Mouse (Mus musculus): Measurements from ENCODE around the gene Mrpl18.
A peak's percentile ranks its signal among the peaks of the same experiment; 100 is the strongest.
"Not testable (repeated sequence)": the region's sequence is repeated elsewhere in the genome, so short reads cannot be mapped to it uniquely, and the experiment has no call there.

Gene Mrpl18

DNA sequence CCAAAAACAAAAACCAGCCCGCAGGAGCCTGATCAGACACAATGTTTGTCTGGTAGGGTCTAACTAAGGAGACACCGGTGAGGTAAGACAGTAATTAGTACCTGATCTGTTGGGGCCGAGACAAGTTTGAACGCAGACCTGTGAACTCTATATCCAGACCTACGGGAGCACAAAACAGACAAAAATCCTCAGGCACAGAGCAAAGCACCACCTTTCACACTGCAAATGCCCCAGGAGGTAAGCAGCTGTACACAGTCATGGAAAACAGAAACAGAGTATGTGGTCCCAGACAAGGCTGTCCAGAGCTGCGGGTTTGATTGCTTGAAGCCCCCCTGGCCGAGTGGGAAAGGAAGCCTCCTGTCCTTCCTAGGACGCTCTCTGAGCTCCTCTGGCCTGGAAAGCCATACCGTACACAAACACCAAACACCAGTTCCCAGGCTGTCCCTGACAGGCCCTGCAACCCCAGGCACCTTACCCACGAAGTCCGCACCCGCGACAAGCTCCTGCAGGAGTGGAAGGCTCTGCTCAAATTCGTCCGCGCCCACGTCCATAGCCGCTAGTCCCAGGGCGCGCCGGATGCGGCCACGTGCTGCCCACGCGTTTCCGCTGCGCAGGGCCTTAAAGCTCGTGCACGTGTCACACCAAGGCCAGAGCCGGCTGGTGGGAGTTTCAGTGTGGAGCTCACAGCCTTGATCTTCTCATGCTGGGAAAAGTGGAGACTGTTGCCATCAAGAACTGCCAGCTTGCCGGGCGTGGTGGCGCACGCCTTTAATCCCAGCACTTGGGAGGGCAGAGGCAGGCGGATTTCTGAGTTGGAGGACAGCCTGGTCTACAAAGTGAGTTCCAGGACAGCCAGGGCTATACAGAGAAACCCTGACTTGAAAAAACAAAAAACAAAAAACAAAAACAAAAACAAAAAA is 6.5 kb downstream of the Mrpl18 start, which contains the start of gene Pnldc1:
Gene Pnldc1, minus strand, starts transcription at position 870 of the 920 bp plus-strand sequence.
- no peak for DNase-seq

DNA sequence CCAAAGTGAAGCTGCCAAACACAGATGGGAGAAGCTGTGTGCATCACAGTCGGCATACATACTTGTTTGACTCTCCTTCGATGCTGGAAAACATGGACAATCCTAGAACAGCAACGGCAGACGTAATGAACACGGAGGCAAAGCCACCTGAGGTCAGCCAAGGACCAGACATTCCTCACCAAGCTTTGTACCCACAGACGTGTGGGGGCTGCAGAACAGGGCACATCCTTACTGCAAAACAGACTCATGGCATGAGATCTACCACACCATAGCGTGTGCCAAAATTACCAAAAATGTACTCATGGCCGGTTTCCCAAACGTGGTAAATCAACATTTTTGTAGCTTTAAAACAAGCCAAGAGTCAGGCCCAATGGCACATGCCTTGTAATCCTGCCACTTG is 9.7 kb downstream of the Mrpl18 start:
- no peak for DNase-seq

DNA sequence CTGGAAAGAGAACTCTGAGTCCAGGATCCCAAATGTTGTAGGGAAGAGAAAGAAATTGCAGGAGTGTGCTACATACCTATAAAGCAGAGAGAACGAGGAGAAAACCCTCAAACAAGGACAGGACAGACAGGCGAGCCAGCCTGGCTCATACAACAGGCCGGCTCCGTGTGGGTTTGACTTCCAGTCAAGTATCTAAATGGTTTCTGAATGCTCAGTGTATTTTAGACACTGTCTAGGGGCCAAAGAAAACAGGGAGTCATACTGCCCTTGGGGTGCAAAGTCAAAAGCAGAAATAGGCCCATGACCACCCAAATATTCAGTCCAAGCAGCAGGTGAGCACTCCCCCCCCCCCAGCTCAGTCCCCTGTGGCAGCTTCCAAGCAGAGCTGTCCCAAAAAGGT is 10.3 kb downstream of the Mrpl18 start:
- DNase-seq = no peak

DNA sequence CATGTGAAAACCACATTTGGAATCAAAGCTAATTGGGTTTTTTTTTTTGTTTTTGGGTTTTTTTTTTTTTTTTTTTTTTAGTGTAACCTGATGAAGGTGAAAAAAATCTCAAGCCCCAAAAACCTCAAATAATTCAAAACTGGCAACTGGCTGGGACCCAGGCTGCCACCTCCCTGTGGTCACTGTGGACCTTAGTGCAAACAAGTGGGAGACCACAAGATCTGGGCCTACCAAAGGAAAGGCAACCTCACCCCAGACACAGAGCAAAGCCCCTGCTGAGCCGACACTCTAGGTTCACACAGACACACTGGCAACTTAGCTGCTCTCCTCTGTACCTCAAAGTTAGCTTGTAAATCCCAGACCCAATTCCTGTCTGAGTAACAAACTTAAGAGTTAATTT is 11.8 kb downstream of the Mrpl18 start:
- DNase-seq = no peak

DNA sequence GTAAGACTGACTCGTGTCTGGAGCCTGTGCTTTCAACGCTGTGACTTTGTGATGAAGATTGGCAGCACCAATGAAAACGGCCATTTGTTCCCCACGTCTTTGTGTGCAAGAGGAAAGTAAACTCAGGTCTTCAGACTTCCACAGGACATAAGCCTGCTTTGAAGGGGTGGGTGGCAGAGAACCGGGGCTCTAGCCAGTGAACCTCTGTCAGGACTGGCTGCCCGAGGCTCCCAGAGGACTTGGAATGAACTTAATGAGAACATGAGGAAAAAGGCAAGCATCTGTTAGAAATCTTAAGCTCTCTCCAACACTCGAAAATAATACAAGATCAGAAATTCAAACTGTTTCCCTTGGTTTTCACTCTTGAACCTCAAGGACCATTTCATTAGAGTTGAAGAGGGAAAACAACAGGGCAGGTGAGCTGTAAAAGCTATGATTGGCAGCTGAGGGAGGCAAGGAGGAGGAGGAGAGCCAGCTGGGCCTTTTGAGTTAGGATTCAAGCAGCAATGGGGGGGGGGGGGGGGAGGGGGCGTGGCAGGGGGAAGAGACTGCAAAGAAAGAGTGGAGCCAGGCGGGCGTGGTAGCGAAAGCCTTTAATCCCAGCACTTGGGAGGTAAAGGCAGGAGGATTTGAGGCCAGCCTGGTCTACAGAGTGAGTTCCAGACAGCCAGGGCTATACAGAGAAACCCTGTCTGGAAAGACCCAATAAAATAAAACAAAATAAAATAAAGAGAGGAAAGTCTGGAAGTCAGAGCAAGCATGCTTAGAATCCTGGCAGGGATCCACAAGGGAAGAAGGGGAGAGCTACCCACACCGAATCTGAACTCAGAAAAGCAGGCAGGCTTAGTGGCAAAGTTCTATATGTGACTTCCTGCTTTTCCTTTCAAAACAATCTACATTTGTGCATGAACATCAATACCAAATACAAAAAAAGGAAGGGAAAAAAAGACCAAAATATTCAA is 12.5 kb downstream of the Mrpl18 start:
- no peak for DNase-seq

DNA sequence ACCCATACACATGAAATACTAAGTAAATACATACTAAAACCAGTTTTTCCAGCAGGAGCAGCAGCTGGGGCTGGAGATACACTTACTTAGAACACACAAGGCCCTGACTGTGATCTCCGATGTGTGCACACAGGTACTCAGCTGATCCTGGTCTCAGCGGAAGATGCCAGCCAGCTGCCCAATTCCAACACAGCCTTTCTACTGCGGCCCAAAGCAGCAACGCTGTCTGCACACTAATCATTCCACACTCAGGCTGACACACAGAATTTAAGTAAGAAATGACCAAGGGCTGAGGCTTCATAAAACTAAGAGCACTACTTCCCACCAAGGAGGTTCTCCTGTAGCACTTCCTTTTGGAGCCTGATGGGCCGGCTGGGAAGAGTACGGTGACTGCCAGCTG is 13.9 kb downstream of the Mrpl18 start:
- no peak for DNase-seq

DNA sequence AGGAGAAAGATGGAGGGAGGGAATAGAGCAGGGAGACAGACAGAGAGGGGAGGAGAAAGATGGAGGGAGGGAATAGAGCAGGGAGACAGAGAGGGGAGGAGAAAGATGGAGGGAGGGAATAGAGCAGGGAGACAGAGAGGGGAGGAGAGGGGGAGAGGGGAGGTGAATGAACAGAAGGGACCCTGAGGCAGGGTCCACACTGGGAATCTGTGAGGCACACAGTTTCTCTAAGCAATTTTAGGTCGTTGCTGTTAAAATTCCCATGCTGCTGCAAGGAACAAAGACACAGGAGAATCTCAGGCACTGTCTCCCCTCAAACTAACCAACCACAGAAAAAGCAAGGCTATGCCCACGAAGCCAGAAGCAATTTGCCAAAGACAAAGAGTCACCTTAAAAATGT is 17.5 kb downstream of the Mrpl18 start:
- not testable (repeated sequence) for DNase-seq

DNA sequence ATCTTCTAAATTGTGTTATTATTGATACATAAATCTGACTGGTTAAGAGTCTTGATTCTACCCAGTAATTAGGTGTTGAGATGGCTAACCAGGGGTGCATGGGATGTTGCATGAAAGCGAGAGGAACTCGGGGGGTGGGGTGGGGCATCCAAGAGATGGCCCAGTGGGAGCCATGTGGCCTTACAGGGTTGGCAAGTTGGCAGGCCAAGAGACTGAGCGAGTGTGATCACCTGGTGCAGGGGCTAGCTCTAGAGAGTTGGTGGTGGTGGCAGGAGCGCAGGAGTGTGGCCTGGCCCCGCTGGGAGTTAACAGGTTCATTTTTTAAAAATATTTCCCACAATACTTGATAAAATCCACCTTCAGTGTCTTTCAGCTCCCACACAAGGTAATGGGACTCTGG is 18.5 kb downstream of the Mrpl18 start:
- DNase-seq = no peak

DNA sequence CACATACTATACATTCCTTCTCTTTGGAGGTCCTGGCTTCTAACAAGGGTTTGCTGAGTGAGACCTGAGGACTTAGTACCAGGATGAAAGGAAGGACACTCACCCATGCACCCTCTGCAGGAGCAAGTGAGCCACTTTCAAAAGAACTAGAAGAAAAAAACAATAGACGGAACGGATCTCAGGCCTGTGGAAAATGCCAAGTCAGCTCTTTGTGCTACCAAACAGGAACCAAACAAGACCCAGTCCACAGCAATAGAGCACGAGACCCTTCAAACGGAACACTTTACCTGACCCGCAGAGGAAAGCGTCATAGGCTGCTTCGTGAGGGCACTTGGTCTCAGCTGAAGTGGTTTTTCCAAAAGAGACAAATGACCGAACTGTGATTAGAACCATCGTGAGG is 24.1 kb downstream of the Mrpl18 start:
- no peak for DNase-seq

DNA sequence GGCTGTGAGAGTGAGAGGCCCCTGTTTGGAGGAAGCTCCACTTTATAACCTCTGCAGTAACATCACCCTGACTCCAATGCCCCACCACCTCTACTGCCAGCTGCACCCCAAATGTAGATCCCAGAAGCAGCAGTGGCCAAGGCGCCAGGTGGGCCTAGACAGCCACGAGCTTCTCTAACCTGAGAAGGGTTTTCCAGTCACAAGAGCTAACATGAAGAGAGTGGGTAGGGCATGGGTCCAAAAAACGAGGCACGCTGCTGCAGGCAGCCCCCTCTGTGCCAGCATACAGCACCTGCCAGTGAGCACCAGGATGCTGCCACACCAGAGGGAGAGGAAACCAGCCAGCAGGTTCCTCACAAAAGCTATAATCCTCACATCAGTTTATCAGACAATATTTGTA is 25.1 kb downstream of the Mrpl18 start:
- no peak for DNase-seq

DNA sequence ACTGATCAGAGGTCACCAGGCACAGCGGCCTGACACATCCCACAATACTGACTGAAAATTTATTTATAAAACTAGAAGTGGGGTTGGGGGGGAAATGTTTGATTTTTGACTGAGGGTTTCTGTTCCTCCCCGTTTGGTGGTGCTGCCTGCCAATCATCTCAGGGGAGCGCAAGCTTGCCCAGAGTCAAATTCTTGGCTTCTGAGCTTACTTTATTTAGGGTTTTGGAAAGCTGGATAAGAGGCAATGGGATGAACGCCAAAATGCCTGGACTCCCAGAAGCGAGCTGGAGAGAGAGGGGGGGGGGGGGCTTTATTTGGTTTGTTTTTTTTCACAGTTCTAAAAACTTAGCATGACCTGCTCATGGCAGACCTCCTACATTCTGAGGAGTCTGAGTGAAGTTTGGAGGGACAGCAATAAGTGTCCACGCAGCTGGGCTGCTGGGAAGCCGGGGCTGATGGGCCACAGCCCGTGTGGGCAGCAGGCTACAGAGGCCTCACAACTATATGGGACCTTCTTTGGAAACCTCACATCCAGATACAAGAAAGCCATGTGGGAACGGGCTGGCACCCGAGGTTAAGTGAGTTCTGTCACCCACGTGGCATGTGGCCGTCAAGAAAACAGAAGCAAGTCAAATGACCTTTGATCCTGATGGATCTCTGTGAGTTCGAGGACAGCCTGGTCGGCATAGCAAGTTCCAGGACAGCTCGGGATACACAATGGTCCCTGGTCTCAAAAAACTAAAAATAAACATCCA is 28.9 kb downstream of the Mrpl18 start:
- DNase-seq = no peak

DNA sequence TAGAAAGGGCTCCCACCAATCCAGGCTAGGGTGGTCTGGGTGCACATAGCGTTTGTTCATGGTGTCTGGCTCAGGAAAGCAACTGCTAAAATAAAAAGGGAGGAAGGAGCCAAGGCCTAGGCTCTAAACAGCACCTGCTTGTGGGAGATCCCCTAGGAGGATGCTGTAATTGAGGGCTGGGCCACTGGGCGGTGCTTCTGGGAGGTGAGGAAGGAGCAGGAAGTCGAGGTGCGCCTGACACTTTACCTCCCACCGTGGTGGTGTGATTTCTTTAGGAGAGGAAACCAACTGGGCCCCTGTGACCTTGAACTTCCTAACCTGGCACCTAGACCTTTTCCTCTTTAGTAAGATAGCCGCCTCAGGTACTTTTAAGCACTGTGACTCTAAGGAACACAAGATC is 29.5 kb downstream of the Mrpl18 start:
- no peak for DNase-seq

DNA sequence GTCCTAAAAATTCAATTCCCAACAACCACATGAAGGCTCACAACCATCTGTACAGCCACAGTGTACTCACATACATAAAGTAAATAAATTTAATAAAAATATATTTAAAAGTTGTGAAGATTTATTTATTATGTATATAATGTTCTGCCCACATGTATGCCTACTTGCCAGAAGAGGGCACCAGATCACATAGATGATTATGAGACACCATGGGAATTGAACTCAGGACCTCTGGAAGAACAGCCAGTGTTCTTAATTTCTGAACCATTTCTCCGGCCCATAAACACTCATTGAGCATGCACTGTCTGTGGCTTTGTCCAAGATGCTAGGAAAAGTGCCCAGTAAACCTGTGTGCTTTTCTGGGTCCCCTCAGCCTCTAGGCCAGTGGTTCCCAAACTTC is 34.9 kb downstream of the Mrpl18 start:
- no peak for DNase-seq

DNA sequence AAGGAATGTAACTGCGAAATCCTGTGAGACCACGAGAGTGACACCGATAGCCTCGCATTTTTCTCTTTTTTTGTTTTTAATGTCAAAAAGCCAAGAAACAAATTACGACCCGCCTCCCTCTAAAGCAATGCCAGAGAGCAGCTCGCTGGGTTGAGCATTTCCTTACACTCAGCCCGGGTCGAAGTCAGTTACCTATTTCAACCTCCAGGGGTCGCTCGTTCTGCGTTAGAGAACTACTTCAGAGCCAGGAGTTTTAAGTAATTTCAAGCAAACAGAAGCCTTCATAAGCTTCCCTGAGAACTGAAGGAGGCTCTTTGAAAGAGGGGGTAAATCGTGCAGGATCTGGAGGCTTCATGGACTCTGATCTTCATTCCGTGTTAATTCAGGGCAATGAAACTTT is 36.0 kb downstream of the Mrpl18 start:
- DNase-seq = peak; percentile 81

DNA sequence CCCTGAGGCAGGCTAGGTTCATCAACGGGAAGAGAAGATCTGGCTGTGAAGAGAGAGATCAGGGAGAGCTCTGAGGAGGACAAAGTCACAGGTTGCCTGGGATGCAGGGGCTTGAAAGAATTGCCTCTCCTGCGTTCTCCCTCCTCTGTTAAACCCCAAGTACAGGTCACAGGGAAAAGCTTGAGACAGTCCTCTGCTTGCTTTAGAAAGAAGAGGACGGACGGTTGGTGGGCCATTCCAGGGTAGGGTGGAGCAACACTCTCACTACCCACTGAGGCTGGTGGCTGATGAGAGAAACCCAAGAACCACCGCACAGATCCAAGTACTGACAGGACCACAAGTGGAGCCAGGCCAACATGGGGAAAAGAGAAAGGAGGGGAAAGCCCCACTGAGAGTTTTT is 40.4 kb downstream of the Mrpl18 start, which contains the start of gene Mrgprh:
Gene Mrgprh, plus strand, starts transcription at position 301 of the 400 bp plus-strand sequence.
- no peak for DNase-seq

DNA sequence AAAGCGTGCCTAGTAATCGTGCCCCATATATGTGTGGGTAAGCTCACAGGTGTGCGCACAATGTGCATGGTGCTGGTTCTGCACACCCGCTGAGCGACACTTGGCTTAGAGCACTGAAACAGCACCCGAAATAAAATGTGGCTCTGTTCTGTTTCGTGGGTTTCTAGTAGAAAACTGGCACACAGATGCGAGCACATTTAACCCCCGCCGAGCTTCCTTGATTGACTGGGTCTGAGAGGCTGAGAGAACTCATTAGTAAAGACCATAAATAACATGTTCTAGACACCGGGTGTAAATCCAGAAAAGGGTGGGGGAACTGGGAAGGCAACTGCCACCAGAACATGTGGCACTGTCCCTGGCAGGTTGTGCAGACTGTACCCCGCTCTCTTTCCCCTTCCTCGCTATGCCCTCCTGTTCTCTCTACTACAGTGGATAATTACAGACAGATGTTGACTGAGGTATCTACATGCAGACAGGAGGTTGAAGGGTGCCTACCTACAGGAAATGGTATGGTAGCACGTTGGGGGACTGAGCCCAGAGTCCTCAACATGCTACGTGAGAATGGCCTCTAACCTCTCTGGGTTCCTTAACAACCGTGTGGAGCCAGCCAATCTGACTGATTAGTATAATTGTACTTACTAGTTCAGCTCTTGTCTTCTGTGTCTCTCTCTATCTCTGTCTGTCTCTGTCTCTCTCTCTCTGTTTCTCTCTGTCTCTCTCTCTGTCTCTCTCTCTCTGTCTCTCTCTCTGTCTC is 43.7 kb downstream of the Mrpl18 start:
- peak; percentile 59 for DNase-seq

DNA sequence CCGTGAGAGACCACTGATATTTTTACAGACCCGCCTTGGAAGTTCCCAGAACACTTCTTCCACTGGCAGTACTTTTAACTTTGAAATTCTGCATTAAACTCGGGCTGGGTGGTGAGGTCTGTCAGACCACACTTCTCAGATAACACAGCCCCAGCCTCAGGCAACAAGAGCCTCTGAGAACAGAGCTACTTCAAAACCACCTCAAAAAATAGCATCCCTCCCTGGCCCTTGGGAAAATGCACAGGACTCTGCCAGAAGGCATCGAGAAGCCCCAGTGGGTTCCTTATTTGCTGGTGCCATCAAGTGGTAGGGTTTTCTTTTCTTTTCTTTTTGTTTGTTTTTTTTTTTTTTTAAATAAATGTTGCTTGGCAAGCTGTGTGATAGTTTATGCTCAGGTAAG is 47.5 kb downstream of the Mrpl18 start:
- DNase-seq = no peak

DNA sequence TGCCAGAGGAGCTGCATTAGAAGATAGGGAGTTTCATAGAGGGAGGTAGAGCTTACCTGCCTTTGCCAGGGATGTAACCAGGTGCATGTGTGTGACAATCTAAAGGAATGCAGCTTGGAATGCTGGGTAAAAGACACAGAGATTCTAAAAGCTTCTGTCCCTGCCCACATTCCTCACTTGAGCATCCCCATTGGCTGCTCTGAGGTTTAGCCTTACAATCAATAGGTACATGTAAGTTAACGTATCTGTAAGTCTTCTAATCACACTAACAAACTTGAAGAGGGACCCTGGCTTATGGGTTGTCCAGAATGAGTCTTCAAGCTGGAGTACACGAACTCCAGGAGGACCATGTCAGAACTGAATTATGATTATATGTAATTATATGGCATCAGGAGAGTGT is 48.1 kb downstream of the Mrpl18 start, which contains the start of gene Mas1:
Gene Mas1, minus strand, starts transcription at position 101 of the 400 bp plus-strand sequence.
- DNase-seq = no peak

DNA sequence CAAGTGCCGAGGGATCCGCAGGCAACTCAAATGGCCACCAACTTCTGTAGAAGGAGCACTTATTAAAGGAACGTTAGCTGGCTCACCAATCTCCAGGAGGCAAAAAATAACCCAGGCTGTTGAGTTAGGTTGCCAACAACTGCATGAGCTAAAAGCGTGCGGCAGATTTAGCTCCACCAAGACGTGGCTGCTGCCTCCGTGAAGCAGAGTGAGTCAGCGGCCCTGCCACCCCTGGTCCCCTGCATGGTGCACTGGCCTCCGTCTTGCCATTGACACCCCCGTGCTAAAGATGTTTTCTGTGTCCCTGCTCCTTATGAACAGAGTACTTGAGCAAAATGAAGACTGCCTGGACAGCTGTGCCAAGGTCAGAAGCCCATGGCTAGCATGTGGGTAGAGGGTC is 49.3 kb downstream of the Mrpl18 start:
- DNase-seq = peak; percentile 83

DNA sequence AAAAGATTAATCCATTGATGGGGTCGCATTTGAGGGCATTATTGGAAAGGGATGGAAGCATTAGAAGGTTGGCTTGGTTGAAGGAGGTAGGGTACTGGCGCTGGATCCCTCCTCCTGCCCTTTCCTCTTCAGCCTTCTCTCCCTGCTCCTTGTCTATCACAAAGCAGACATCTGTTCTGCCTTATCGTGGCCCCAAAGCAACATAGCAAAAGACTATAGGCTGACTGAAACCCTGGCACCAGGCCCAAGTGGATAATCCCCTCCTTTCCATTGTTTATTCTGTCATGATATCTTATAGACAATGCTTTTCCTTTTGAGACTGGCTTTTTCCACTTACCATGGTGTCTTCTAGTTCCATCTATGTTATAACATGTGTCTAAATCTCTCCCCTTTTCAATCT is 50.7 kb downstream of the Mrpl18 start:
- DNase-seq = no peak

DNA sequence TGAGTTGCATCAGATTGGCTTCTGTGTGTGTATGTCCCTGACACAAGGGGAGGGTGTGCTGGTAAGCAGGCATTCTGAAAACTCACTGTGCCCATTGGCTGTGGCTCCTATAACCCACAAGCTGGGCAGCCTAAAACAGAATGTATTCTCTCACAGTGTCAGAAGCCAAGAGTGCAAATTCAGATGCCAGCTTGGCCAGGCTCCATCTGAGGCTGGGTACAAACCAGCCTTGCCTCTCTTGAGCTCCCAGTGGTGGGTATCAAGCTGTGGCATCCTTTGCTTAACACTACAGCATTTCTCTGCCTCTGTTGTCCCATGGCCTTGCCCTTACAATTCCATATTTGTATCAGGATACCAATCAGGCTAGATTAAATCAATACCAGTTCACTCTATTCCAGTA is 52.0 kb downstream of the Mrpl18 start:
- no peak for DNase-seq
